Mouse (Mus musculus): Measurements from ENCODE around the gene Scaf1. TPM values are rescaled to one million over a fixed set of nuclear protein-coding genes. Genes with fewer than 3 reads are reported as not detected.

The Scaf1 gene
- polyA plus RNA-seq, 1 experiment from 2014 or later: 24.5 TPM

DNA sequence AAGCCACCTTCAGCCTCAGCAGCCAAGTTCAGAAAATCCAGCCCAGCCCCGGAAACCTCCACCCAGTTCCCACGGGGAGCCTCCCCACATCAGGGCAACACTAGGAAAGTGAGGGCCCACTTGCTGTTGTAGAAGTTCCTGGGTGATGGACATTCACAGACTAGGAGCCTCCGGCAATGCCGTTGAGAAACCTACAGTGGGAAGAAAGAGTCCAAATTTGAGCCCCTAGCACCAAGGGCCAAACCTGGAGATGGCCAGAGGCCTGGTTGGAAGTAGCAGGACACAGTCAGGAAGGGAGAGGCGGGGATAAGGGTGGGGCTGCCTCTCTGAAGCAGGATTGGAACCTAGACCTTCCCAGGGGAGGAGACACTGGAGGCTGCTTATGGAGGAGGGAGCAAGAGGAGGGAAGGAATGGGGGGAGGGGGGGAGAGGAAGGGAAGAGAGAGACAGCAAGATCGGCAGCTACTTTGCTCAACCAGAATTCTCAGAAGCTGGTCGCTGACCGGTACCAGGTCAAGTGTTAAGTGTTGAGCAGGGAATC lies 2.9 kb upstream of the Scaf1 start:
- 27% methylated on average over 8 of the region's 8 CpGs for WGBS
- Histone ChIP-seq H3K27ac (ENCODE audit: low read length) (peak overlapping the region; percentile 100), H3K36me3 (ENCODE audit: control insufficient read depth, insufficient read depth, low read length) (no peaks in the 10 kb centered on the region), H3K9ac (ENCODE audit: low read length) (peak overlapping the region; percentile 86; the same call in 1 of the 2 replicates), H3K4me1 (ENCODE audit: control insufficient read depth, insufficient read depth, low read length) (peaks cover 10% of the 10 kb centered on the region), H3K4me3 (replicated peaks; ENCODE audit: low read length) (peak overlapping the region; percentile 99), H3K27me3 (ENCODE audit: control insufficient read depth, insufficient read depth, low read length) (no peaks in the 10 kb centered on the region), H3K4me2 (ENCODE audit: low read depth, low read length) (peak overlapping the region; percentile 82), H3K9me3 (replicated peaks; ENCODE audit: control insufficient read depth, low read length) (no peaks in the 10 kb centered on the region)
- ATAC-seq (ENCODE audit: insufficient read depth, low FRiP score): no peak

GRCm38 (mm10) chr7:45017242-45018061 lies 1.3 kb upstream of the Scaf1 start, which contains the start of gene Rras:
Gene Rras (plus strand): TSS chr7:45017961.
- H3K36me3 ChIP-seq (ENCODE audit: control insufficient read depth, insufficient read depth, low read length): peaks cover under 1% of the 10 kb centered on the region; the same call in 1 of the 2 replicates
- H3K4me2 ChIP-seq (ENCODE audit: low read depth, low read length): peak within 1 kb of the TSS; percentile 82
- no peaks in the 10 kb centered on the region for H3K27me3 ChIP-seq (ENCODE audit: control insufficient read depth, insufficient read depth, low read length)
- H3K9ac ChIP-seq (ENCODE audit: low read length): peak within 1 kb of the TSS; percentile 86
- H3K4me3 ChIP-seq (replicated peaks; ENCODE audit: low read length): peak within 1 kb of the TSS; percentile 99
- H3K4me1 ChIP-seq (ENCODE audit: control insufficient read depth, insufficient read depth, low read length): peaks cover 10% of the 10 kb centered on the region
- H3K27ac ChIP-seq (ENCODE audit: low read length): peak within 1 kb of the TSS; percentile 100
- H3K9me3 ChIP-seq (replicated peaks; ENCODE audit: control insufficient read depth, low read length): no peaks in the 10 kb centered on the region
- ATAC-seq (ENCODE audit: insufficient read depth, low FRiP score): peak; percentile 91
- under 1% methylated on average over 36 of the region's 36 CpGs for WGBS

DNA sequence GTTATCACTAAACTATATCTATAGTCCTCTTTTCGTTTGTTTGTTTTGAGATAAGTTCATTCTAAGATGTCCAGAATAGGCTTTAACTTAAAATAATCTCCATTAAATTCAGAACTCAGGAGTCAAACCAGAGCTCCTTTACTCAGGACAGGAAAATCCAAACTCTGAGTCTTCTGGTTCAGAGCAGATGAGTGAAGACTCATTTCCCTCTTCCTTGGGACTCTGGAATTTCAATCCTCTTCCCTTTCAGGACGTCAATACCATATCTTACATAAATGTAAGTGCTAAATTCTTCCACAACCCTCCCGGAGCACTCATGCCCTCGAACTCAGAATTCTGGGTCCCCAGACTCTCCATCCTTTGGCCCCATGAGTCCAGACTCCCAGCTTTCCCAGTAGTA lies 598 bp upstream of the Scaf1 start:
- Histone ChIP-seq H3K27ac (ENCODE audit: low read length) (peak overlapping the region; percentile 100), H3K4me3 (replicated peaks; ENCODE audit: low read length) (peak overlapping the region; percentile 99), H3K9me3 (replicated peaks; ENCODE audit: control insufficient read depth, low read length) (no peaks in the 10 kb centered on the region), H3K4me2 (ENCODE audit: low read depth, low read length) (peak overlapping the region; percentile 82), H3K27me3 (ENCODE audit: control insufficient read depth, insufficient read depth, low read length) (no peaks in the 10 kb centered on the region), H3K9ac (ENCODE audit: low read length) (peak overlapping the region; percentile 76), H3K36me3 (ENCODE audit: control insufficient read depth, insufficient read depth, low read length) (peaks cover 7% of the 10 kb centered on the region; the same call in 1 of the 2 replicates), H3K4me1 (ENCODE audit: control insufficient read depth, insufficient read depth, low read length) (peaks cover 10% of the 10 kb centered on the region)
- WGBS: 3% methylated on average over 4 of the region's 4 CpGs
- ATAC-seq (ENCODE audit: insufficient read depth, low FRiP score): no peak

GRCm38 (mm10) chr7:45015344-45015956 lies 713 bp downstream of the Scaf1 start:
- Histone ChIP-seq H3K27ac (ENCODE audit: low read length) (peak overlapping the region; percentile 100), H3K4me3 (replicated peaks; ENCODE audit: low read length) (peak overlapping the region; percentile 99), H3K9ac (ENCODE audit: low read length) (peak overlapping the region; percentile 99), H3K27me3 (ENCODE audit: control insufficient read depth, insufficient read depth, low read length) (no peaks in the 10 kb centered on the region), H3K9me3 (replicated peaks; ENCODE audit: control insufficient read depth, low read length) (no peaks in the 10 kb centered on the region), H3K4me2 (ENCODE audit: low read depth, low read length) (peak overlapping the region; percentile 83), H3K36me3 (ENCODE audit: control insufficient read depth, insufficient read depth, low read length) (peaks cover 11% of the 10 kb centered on the region; the same call in 1 of the 2 replicates), H3K4me1 (ENCODE audit: control insufficient read depth, insufficient read depth, low read length) (peaks cover 10% of the 10 kb centered on the region)
- no peak for ATAC-seq (ENCODE audit: insufficient read depth, low FRiP score)
- 1% methylated on average over 20 of the region's 20 CpGs for WGBS

- WGBS: 90% methylated on average over 3 of the region's 3 CpGs
- Histone ChIP-seq H3K27me3 (ENCODE audit: control insufficient read depth, insufficient read depth, low read length) (no peaks in the 10 kb centered on the region), H3K4me2 (ENCODE audit: low read depth, low read length) (no peak overlapping the region), H3K36me3 (ENCODE audit: control insufficient read depth, insufficient read depth, low read length) (peaks cover 19% of the 10 kb centered on the region; the same call in 1 of the 2 replicates), H3K27ac (ENCODE audit: low read length) (no peak overlapping the region), H3K9ac (ENCODE audit: low read length) (no peak overlapping the region), H3K4me1 (ENCODE audit: control insufficient read depth, insufficient read depth, low read length) (peaks cover 9% of the 10 kb centered on the region), H3K9me3 (replicated peaks; ENCODE audit: control insufficient read depth, low read length) (no peaks in the 10 kb centered on the region), H3K4me3 (replicated peaks; ENCODE audit: low read length) (no peak overlapping the region)
- no peak for ATAC-seq (ENCODE audit: insufficient read depth, low FRiP score)
Observed at GRCm38 (mm10) chr7:45014096-45014451, 2.1 kb downstream of the Scaf1 start.

- WGBS: 95% methylated on average over 16 of the region's 16 CpGs
- no peaks in the 10 kb centered on the region for H3K27me3 ChIP-seq (ENCODE audit: control insufficient read depth, insufficient read depth, low read length)
- H3K4me2 ChIP-seq (ENCODE audit: low read depth, low read length): no peak overlapping the region
- peaks cover 6% of the 10 kb centered on the region for H3K4me1 ChIP-seq (ENCODE audit: control insufficient read depth, insufficient read depth, low read length)
- no peak for ATAC-seq (ENCODE audit: insufficient read depth, low FRiP score)
- no peak overlapping the region for H3K4me3 ChIP-seq (replicated peaks; ENCODE audit: low read length)
- H3K27ac ChIP-seq (ENCODE audit: low read length): no peak overlapping the region
- H3K9ac ChIP-seq (ENCODE audit: low read length): 0 out of 2 replicates have a peak overlapping the region, but pooled peaks have one; percentile 29
- H3K36me3 ChIP-seq (ENCODE audit: control insufficient read depth, insufficient read depth, low read length): peaks cover 19% of the 10 kb centered on the region; the same call in 1 of the 2 replicates
- no peaks in the 10 kb centered on the region for H3K9me3 ChIP-seq (replicated peaks; ENCODE audit: control insufficient read depth, low read length)
Observed at GRCm38 (mm10) chr7:45013366-45014095, 2.6 kb downstream of the Scaf1 start.

DNA sequence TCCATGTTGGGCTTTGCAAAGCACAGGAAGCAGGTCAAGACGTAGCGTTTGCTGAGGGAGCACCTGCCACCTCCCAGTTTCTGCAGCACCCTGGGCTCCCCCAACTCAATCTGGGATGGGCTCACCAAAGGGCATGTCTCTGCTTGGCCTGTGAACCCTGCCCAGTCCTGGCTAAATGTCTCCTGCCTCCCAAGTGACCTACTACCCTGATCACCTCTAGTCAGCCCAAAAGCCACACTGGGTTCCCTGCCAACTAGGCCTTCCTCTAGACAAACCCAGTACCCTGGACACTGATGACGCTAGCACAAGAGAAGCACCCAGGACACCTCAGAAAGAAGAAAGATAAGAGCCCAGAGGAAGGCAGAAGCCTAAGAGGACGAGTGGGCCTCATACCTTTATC lies 3.3 kb downstream of the Scaf1 start:
- Histone ChIP-seq H3K4me3 (replicated peaks; ENCODE audit: low read length) (no peak overlapping the region), H3K36me3 (ENCODE audit: control insufficient read depth, insufficient read depth, low read length) (peaks cover 26% of the 10 kb centered on the region), H3K9ac (ENCODE audit: low read length) (no peak overlapping the region), H3K9me3 (replicated peaks; ENCODE audit: control insufficient read depth, low read length) (no peaks in the 10 kb centered on the region), H3K27ac (ENCODE audit: low read length) (no peak overlapping the region), H3K27me3 (ENCODE audit: control insufficient read depth, insufficient read depth, low read length) (no peaks in the 10 kb centered on the region), H3K4me2 (ENCODE audit: low read depth, low read length) (no peak overlapping the region), H3K4me1 (ENCODE audit: control insufficient read depth, insufficient read depth, low read length) (peaks cover 6% of the 10 kb centered on the region)
- 82% methylated on average over 4 of the region's 4 CpGs for WGBS
- no peak for ATAC-seq (ENCODE audit: insufficient read depth, low FRiP score)

- no peak for ATAC-seq (ENCODE audit: insufficient read depth, low FRiP score)
- over 99% methylated on average over 6 of the region's 6 CpGs for WGBS
- H3K36me3 ChIP-seq (ENCODE audit: control insufficient read depth, insufficient read depth, low read length): peaks cover 34% of the 10 kb centered on the region
Observed at GRCm38 (mm10) chr7:45012011-45012410, 4.2 kb downstream of the Scaf1 start.

More at GRCm38 (mm10) chr7:45012011-45012410, 4.2 kb downstream of the Scaf1 start:
- H3K4me1 ChIP-seq (ENCODE audit: control insufficient read depth, insufficient read depth, low read length): peaks cover 6% of the 10 kb centered on the region
- no peak overlapping the region for H3K27ac ChIP-seq (ENCODE audit: low read length)
- H3K27me3 ChIP-seq (ENCODE audit: control insufficient read depth, insufficient read depth, low read length): no peaks in the 10 kb centered on the region
- no peaks in the 10 kb centered on the region for H3K9me3 ChIP-seq (replicated peaks; ENCODE audit: control insufficient read depth, low read length)
- H3K9ac ChIP-seq (ENCODE audit: low read length): no peak overlapping the region
- H3K4me2 ChIP-seq (ENCODE audit: low read depth, low read length): no peak overlapping the region
- H3K4me3 ChIP-seq (replicated peaks; ENCODE audit: low read length): no peak overlapping the region

All from stomach, embryonic 16.5 days (tissue).